8 mouse cellular contexts compared by ENCODE assay signal in genomic region chr19:38015180-38015872, GRCm38 (mm10). TPM values are rescaled to one million over a fixed set of nuclear protein-coding genes. Genes with fewer than 3 reads are reported as not detected.
DNase-seq lines count a peak whose midpoint lies in the region; ATAC-seq lines count a peak whose summit lies in the region.

No protein-coding gene starts in this region.

- H3K36me3 ChIP-seq in liver, embryonic 12.5 days: no peaks in the 10 kb centered on the region
- H3K36me3 ChIP-seq in forebrain, embryonic 15.5 days: no peaks in the 10 kb centered on the region
- no peaks in the 10 kb centered on the region for H3K36me3 ChIP-seq in neural tube, embryonic 14.5 days (ENCODE audit: control insufficient read depth, insufficient read depth, low read length)

- H3K4me1 ChIP-seq in liver, embryonic 12.5 days: no peaks in the 10 kb centered on the region
- H3K4me1 ChIP-seq in forebrain, embryonic 15.5 days: peaks cover 10% of the 10 kb centered on the region
- no peaks in the 10 kb centered on the region for H3K4me1 ChIP-seq in neural tube, embryonic 14.5 days (ENCODE audit: control insufficient read depth, insufficient read depth, low read length)

- no peaks in the 10 kb centered on the region for H3K27me3 ChIP-seq in liver, embryonic 12.5 days (replicated peaks)
- no peaks in the 10 kb centered on the region for H3K27me3 ChIP-seq in forebrain, embryonic 15.5 days
- no peaks in the 10 kb centered on the region for H3K27me3 ChIP-seq in neural tube, embryonic 14.5 days (ENCODE audit: control insufficient read depth, insufficient read depth, low read length)

- no peak overlapping the region for H3K9ac ChIP-seq in liver, embryonic 12.5 days
- H3K9ac ChIP-seq in forebrain, embryonic 15.5 days (replicated peaks): no peak overlapping the region
- H3K9ac ChIP-seq in neural tube, embryonic 14.5 days (replicated peaks; ENCODE audit: low read depth, low read length): no peak overlapping the region

- H3K4me3 ChIP-seq in liver, embryonic 12.5 days: no peak overlapping the region
- H3K4me3 ChIP-seq in forebrain, embryonic 15.5 days: no peak overlapping the region
- no peak overlapping the region for H3K4me3 ChIP-seq in neural tube, embryonic 14.5 days (ENCODE audit: low read depth, low read length)

- intact Hi-C loops in heart, postnatal 14 days (cut with DNase I): no loop called here

- DNase-seq in liver: peak; percentile 39
- peak; percentile 61 to 63 for DNase-seq in heart, postnatal 14 days
- peak; percentile 74 for DNase-seq in large intestine, adult 2 months (ENCODE audit: low read depth, low spot score)
- DNase-seq in lung, adult 18-20 months: peak; percentile 91 to 93
- no peak for DNase-seq in cerebellum, adult 8-10 months

- H3K27ac ChIP-seq in liver, embryonic 12.5 days: no peak overlapping the region
- H3K27ac ChIP-seq in forebrain, embryonic 15.5 days (replicated peaks): peak overlapping the region; percentile 40; the same call in 1 of the 2 replicates
- no peak overlapping the region for H3K27ac ChIP-seq in neural tube, embryonic 14.5 days (ENCODE audit: low read depth, low read length)

- H3K9me3 ChIP-seq in liver, embryonic 12.5 days (replicated peaks): no peaks in the 10 kb centered on the region
- no peaks in the 10 kb centered on the region for H3K9me3 ChIP-seq in forebrain, embryonic 15.5 days
- no peaks in the 10 kb centered on the region for H3K9me3 ChIP-seq in neural tube, embryonic 14.5 days (ENCODE audit: control insufficient read depth, low read length)

- H3K4me2 ChIP-seq in liver, embryonic 12.5 days: no peak overlapping the region
- H3K4me2 ChIP-seq in forebrain, embryonic 15.5 days (replicated peaks): no peak overlapping the region
- H3K4me2 ChIP-seq in neural tube, embryonic 14.5 days (ENCODE audit: low read depth, low read length): no peak overlapping the region

- ATAC-seq in liver, embryonic 12.5 days: no peak
- peak; percentile 91 for ATAC-seq in forebrain, embryonic 15.5 days (replicated peaks)
- ATAC-seq in neural tube, embryonic 14.5 days (ENCODE audit: low read depth): peak; percentile 79; the same call in 1 of the 2 replicates

- WGBS in liver, embryonic 12.5 days (ENCODE audit: insufficient replicate concordance): 7% methylated on average over 1 of the region's 1 CpGs
- 3% methylated on average over 1 of the region's 1 CpGs for WGBS in forebrain, embryonic 15.5 days
- 3% methylated on average over 1 of the region's 1 CpGs for WGBS in large intestine, adult 2 months
- 4% methylated on average over 1 of the region's 1 CpGs for whole genome bisulfite sequencing in neural tube, embryonic 14.5 days

RNA-seq across cellular contexts. Expression of gene Myof, which starts 28.1 kb away (rescaled TPM):
- 0.66 and 0.97 TPM in 2 replicates for polyA plus RNA-seq in liver, embryonic 12.5 days (2016; fragmentation: Nextera tagmentation; extraction: Ambion mirVana)
- polyA plus RNA-seq in forebrain, embryonic 15.5 days (2015; fragmentation: Nextera tagmentation; extraction: Ambion mirVana): 1.4 and 1.7 TPM in 2 replicates
- total RNA-seq in heart, postnatal 14 days (2021): 10 to 100 TPM; 14.3 to 15.9 TPM
- polyA plus RNA-seq in large intestine, adult 2 months (2012; rRNA removed): 12.8 and 13.6 TPM in 2 replicates
- 0.74 and 4.0 TPM in 2 replicates for polyA plus RNA-seq in neural tube, embryonic 14.5 days (2014; fragmentation: Nextera tagmentation; extraction: Ambion mirVana)

RNA-seq across cellular contexts. Expression of gene Cep55, which starts 39.5 kb away (rescaled TPM):
- 8.6 and 9.6 TPM in 2 replicates for polyA plus RNA-seq in liver, embryonic 12.5 days (2016; fragmentation: Nextera tagmentation; extraction: Ambion mirVana)
- polyA plus RNA-seq in forebrain, embryonic 15.5 days (2015; fragmentation: Nextera tagmentation; extraction: Ambion mirVana): 16.6 and 17.9 TPM in 2 replicates
- total RNA-seq in heart, postnatal 14 days (2021): 1 to 10 TPM; 2.5 to 3.5 TPM
- polyA plus RNA-seq in large intestine, adult 2 months (2012; rRNA removed): 5.2 and 6.9 TPM in 2 replicates
- polyA plus RNA-seq in neural tube, embryonic 14.5 days (2014; fragmentation: Nextera tagmentation; extraction: Ambion mirVana): 2.7 and 2.8 TPM in 2 replicates
